Mouse (Mus musculus) CH12F3 (cell line): Measurements from ENCODE around the gene Dgki.

ENCODE experiments used
- in situ Hi-C: fragments of 300-500 bp; cut with MboI; formaldehyde crosslinking; loops from 2 replicates; pipeline ENCODE4 v1.14.3; 2020; ENCODE audit warnings: low sequenced_read_pairs

The Dgki gene

DNA sequence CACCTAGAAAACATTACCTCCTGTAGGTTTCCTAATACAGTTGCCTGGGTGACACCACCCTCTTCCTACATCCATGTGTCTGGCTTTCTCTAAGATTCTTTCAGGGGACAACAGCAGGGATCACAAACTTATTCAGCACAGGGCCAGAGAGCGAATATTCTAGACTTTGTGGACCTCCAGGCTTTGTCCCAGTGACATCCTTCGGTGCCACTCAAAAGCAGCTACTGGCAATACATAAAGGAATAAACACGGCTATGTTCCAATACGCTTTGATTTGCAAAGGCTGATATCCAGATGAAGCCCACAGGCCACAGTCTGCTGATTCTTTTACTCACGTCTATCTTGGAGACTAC, 57.2 kb downstream of the Dgki start:
- in situ Hi-C loops = no loop called here

GRCm38 (mm10) chr6:37242100-37242768, 57.8 kb downstream of the Dgki start:
- in situ Hi-C loops = no loop called here

DNA sequence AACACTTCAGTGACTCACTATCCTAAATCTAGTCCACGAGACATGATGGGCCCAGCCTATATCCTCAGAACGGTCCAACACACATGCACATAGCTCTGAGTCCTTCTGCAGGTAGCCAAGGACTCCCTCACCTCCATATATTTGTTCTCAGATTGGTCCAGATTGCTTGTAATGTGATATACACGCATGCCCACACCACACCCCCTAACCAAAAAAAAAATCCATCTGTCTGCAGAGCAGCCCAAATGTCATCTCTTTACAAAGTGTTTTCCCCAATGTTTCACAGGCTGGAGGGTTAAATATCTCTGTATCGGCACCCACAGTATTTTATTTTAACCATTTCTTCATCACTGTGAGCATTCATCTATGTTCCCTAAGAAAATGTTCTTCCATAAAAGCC, 58.5 kb downstream of the Dgki start:
- in situ Hi-C loops = no loop called here

- in situ Hi-C loops = no loop called here
Measured at GRCm38 (mm10) chr6:37240140-37240539, 59.8 kb downstream of the Dgki start.

- in situ Hi-C loops = no loop called here
Measured at GRCm38 (mm10) chr6:37236893-37237292, 63.1 kb downstream of the Dgki start.

DNA sequence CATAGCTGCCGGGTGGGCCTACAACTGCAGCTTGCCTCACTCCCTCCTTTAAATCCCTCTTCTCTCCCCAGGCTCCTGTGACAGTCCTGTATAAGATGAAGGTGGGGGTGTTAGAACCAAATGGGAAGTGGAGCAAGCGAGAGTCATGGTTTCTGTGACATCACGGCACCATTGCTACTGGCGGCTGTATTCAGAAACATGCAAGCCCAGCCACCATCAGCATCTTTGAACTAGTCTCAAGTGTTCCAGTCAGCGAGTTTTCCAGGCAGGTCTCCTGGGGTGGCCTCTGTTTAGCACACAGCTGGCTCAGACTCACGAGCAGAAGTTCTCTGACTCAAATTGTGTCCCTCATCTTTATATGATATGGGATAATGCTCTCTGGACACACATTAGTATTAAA, 68.8 kb downstream of the Dgki start:
- in situ Hi-C loops = no loop called here

DNA sequence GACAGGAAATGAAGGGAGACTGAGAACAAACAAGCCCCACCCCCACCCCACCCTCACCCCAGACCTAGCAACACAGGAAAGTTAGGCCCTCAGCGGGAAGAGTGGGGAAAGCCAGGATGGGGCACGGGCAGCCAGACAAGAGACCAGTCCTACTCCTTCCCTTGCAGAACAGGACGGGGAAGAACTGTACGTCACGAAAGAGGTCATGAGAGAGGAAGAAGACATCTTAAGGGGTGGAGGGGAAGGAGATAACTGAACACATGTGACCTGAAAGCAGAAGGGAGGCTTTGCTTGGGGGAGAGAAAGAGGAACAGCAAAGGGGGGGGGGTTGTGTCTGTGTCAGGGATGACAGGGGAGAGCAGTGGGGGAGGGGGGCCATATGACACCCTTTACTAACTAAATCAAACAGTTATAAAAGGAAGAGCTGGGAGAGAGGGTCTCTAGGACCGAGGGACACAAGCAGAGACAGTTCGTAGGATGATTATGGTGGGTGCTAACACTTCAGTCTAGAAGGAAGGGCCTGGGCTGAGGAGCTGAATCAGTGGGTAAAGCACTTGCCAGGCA, 77.0 kb downstream of the Dgki start:
- in situ Hi-C loops = no loop called here

DNA sequence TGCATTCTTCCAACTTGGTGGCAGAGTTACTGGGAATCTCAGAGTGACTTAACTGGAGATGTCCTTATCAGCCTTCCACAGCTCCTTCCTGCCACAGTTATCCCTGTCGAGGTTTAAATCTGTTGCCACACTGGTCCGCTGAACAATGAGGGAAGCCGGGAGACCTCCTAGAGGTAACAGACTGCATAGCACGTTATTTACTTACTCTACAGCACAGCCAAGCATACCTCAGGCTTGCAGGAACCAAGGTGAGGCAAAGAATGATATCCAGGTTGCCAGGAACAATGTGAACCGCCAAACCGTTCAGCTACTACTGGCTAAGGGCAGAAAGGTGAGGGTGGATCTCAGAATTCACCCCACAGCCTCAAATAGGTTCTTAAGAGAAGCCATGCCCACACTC, 78.0 kb downstream of the Dgki start:
- in situ Hi-C loops = no loop called here

GRCm38 (mm10) chr6:37219110-37219509, 80.9 kb downstream of the Dgki start:
- in situ Hi-C loops = no loop called here

DNA sequence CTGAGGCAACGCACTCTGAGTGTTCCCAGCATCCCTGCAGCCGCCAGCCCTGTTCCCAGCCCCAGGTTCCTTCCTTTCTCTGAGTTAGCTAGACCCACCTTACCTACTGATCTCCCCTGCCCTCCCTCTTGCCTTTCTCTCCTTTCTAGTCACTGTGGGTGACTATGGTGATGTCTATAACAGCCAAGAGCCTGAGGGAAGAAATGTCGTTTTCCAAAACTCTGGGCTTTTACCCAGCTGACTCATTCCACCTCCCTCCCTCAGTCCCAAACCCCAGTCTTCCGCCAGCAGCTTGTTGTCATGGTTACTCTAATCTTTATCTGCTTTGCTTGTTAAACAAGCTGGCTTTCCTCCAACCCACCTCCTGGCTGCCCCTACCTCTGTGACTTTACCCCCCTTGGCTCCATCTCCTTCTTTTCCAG, 83.6 kb downstream of the Dgki start:
- in situ Hi-C loops = no loop called here

DNA sequence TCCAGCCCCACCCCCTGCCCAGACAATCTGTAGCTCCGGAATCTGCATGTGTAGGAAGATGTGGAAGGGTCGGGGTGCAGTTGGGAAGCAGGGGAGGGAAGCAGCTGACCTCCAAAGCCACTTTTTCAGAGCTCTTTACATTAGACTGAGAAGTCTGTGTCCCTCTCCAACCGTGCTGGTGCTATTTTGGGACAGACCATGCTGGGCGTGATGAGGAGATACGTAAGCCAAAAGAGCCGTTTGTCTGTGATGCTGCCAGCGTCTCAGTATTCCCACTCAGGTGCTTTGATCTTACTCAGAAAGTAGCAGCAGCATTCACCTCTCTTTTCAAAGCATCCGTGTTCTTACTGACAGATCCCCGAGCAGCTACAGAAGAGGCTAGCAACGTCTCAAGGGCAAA, 84.3 kb downstream of the Dgki start:
- in situ Hi-C loops = no loop called here

GRCm38 (mm10) chr6:37212930-37213329, 87.1 kb downstream of the Dgki start:
- in situ Hi-C loops = no loop called here

- in situ Hi-C loops = no loop called here
Measured at GRCm38 (mm10) chr6:37211545-37212247, 88.3 kb downstream of the Dgki start.

- in situ Hi-C loops = no loop called here
Measured at GRCm38 (mm10) chr6:37202901-37203300, 97.1 kb downstream of the Dgki start.

DNA sequence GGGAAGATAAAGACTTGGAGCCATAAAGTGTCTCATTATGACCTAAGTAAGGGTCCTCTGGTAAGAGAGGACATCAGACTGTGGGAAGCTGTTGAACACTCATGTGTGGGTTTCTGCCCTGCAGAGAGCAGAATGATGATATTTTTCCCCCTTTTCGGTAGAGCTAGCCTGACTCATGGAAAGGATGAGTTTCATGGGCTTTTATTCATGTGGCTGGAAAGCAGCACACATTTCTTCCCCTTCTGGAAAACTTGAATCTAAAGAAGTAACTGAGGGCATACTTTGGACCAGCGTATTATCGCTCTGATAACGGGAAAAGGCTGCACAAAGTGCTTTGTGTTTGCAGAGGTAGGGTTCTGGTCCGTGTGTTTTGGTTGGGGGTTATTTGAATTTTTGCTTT, 99.1 kb downstream of the Dgki start:
- in situ Hi-C loops = no loop called here

DNA sequence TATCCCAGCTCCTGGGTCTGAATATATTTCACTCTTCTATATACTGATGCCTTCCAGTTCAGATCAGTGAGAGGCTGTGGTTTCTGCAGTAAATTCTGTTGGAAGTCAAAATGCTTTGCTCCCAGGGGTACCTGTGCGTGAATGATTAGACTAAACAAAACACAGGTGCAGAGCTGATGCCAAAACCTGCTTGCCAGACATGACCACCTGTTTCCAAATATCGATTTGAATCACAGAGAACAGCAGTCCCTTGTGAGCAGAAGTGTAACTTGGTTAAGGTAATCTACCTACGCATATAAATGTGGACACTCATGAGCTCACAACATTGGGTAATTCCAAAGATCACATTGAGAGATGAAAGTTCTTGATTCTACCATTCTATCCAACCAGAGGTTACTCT, 100.5 kb downstream of the Dgki start:
- in situ Hi-C loops = no loop called here

GRCm38 (mm10) chr6:37197745-37198144, 102.2 kb downstream of the Dgki start:
- in situ Hi-C loops = no loop called here

DNA sequence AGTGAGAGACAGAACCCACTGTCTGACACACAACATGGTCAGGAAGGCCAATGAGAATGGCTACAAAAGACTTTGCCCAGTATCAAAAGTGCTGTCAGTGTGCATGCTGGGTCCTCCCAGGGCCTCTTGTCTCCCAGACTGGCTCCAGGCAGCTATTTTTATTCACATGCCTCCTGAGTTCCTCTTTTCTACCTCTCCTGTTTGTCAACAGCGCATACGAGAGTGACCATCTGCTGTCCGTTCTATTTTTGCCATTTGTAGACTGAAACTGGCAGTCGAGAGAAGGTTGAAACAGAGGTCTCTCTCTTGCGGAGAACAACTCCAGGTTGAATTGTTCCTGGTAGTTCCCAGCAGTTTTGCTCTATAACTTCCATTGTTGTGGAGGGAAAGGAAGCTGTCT, 103.1 kb downstream of the Dgki start:
- in situ Hi-C loops = no loop called here

DNA sequence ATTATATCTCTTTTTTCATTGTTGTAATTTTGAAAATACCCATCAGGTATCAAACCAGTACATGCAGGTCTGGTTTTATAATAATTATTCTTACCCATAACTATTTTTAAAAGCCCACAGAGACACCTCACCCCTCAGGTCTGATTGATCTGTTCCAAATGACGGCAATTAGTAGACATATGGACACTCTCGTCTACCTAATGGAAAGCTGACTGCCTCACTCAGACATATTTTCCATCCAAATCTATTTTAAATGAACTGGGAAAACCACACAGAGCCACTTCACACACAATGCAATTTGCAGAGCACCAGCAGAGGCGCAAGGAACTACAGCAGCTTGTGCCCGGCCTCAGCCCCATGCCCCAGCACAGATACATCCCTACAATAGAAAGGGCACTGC, 104.2 kb downstream of the Dgki start:
- in situ Hi-C loops = no loop called here

GRCm38 (mm10) chr6:37181961-37182360, 118.0 kb downstream of the Dgki start:
- in situ Hi-C loops = no loop called here

- in situ Hi-C loops = no loop called here
Measured at GRCm38 (mm10) chr6:37171149-37171832, 128.7 kb downstream of the Dgki start.

DNA sequence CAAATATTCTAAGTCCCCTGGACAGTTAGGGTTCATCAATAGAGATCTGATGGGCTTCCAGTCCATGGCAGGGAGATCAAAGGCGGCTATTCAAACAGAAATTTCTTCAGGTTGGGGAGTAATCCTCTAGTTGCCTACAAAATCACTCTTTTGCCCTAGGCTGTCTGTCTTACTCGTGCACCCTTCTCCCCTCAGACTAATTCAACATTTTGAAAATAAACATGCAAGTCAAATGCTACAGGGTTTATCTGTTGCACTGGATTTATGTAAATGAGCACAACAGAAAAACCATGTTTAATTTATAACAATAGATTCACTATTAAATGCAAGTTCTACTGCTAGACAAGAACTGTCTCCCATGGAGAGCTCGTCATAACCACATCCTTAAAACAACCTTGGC, 141.1 kb downstream of the Dgki start:
- in situ Hi-C loops = no loop called here
